Mouse (Mus musculus): ENCODE data around the gene Abca4. TPM values are rescaled to one million over a fixed set of nuclear protein-coding genes. Genes with fewer than 3 reads are reported as not detected.

The Abca4 gene
- 3.6 and 3.7 TPM in 2 replicates for polyA plus RNA-seq (2012; rRNA removed)

GRCm38 (mm10) chr3:122043799-122044547, at the start of gene Abca4:
Gene Abca4, plus strand, starts transcription at chr3:122044443.
- no peaks in the 10 kb centered on the region for H3K4me1 ChIP-seq (ENCODE audit: control insufficient read depth, insufficient read depth, low read length)
- no peak for TF ChIP-seq CTCF (IDR thresholded peaks at IDR 0.05; ENCODE audit: extremely low read depth, insufficient read depth, low read length)
- TF ChIP-seq POLR2A (IDR thresholded peaks at IDR 0.05; ENCODE audit: extremely low read depth, insufficient read depth, low read length): no peak
- no peak within 1 kb of the TSS for H3K4me3 ChIP-seq (ENCODE audit: insufficient read depth, low read length)
- H3K27ac ChIP-seq (ENCODE audit: insufficient read depth, low read length): no peak within 1 kb of the TSS

GRCm38 (mm10) chr3:121995125-121995524, 49.1 kb upstream of the Abca4 start:
- TF ChIP-seq CTCF (IDR thresholded peaks at IDR 0.05; ENCODE audit: extremely low read depth, insufficient read depth, low read length): no peak
- no peak for TF ChIP-seq POLR2A (IDR thresholded peaks at IDR 0.05; ENCODE audit: extremely low read depth, insufficient read depth, low read length)
- no peak overlapping the region for H3K4me3 ChIP-seq (ENCODE audit: insufficient read depth, low read length)

GRCm38 (mm10) chr3:121999934-122000333, 44.3 kb upstream of the Abca4 start:
- no peak for TF ChIP-seq POLR2A (IDR thresholded peaks at IDR 0.05; ENCODE audit: extremely low read depth, insufficient read depth, low read length)
- TF ChIP-seq CTCF (IDR thresholded peaks at IDR 0.05; ENCODE audit: extremely low read depth, insufficient read depth, low read length): no peak
- no peak overlapping the region for H3K4me3 ChIP-seq (ENCODE audit: insufficient read depth, low read length)

More at GRCm38 (mm10) chr3:121995125-121995524, 49.1 kb upstream of the Abca4 start:
- Histone ChIP-seq H3K4me1 (ENCODE audit: control insufficient read depth, insufficient read depth, low read length) (no peaks in the 10 kb centered on the region), H3K27ac (ENCODE audit: insufficient read depth, low read length) (no peak overlapping the region)

GRCm38 (mm10) chr3:122001568-122001967, 42.7 kb upstream of the Abca4 start:
- Histone ChIP-seq H3K4me1 (ENCODE audit: control insufficient read depth, insufficient read depth, low read length) (no peaks in the 10 kb centered on the region), H3K27ac (ENCODE audit: insufficient read depth, low read length) (no peak overlapping the region), H3K4me3 (ENCODE audit: insufficient read depth, low read length) (no peak overlapping the region)
- TF ChIP-seq CTCF (IDR thresholded peaks at IDR 0.05; ENCODE audit: extremely low read depth, insufficient read depth, low read length) (no peak), POLR2A (IDR thresholded peaks at IDR 0.05; ENCODE audit: extremely low read depth, insufficient read depth, low read length) (no peak)

More at GRCm38 (mm10) chr3:121999934-122000333, 44.3 kb upstream of the Abca4 start:
- Histone ChIP-seq H3K4me1 (ENCODE audit: control insufficient read depth, insufficient read depth, low read length) (no peaks in the 10 kb centered on the region), H3K27ac (ENCODE audit: insufficient read depth, low read length) (no peak overlapping the region)

- no peak overlapping the region for H3K27ac ChIP-seq (ENCODE audit: insufficient read depth, low read length)
- H3K4me1 ChIP-seq (ENCODE audit: control insufficient read depth, insufficient read depth, low read length): no peaks in the 10 kb centered on the region
- TF ChIP-seq POLR2A (IDR thresholded peaks at IDR 0.05; ENCODE audit: extremely low read depth, insufficient read depth, low read length): no peak
- no peak for TF ChIP-seq CTCF (IDR thresholded peaks at IDR 0.05; ENCODE audit: extremely low read depth, insufficient read depth, low read length)
- H3K4me3 ChIP-seq (ENCODE audit: insufficient read depth, low read length): no peak overlapping the region
Observed at GRCm38 (mm10) chr3:122009818-122010217, 34.4 kb upstream of the Abca4 start.

- H3K27ac ChIP-seq (ENCODE audit: insufficient read depth, low read length): no peak overlapping the region
- TF ChIP-seq POLR2A (IDR thresholded peaks at IDR 0.05; ENCODE audit: extremely low read depth, insufficient read depth, low read length) (no peak), CTCF (IDR thresholded peaks at IDR 0.05; ENCODE audit: extremely low read depth, insufficient read depth, low read length) (no peak)
- no peaks in the 10 kb centered on the region for H3K4me1 ChIP-seq (ENCODE audit: control insufficient read depth, insufficient read depth, low read length)
- H3K4me3 ChIP-seq (ENCODE audit: insufficient read depth, low read length): no peak overlapping the region
Observed at GRCm38 (mm10) chr3:122010292-122010691, 34.0 kb upstream of the Abca4 start.

- Histone ChIP-seq H3K4me1 (ENCODE audit: control insufficient read depth, insufficient read depth, low read length) (no peaks in the 10 kb centered on the region), H3K27ac (ENCODE audit: insufficient read depth, low read length) (no peak overlapping the region), H3K4me3 (ENCODE audit: insufficient read depth, low read length) (no peak overlapping the region)
- no peak for TF ChIP-seq POLR2A (IDR thresholded peaks at IDR 0.05; ENCODE audit: extremely low read depth, insufficient read depth, low read length)
- no peak for TF ChIP-seq CTCF (IDR thresholded peaks at IDR 0.05; ENCODE audit: extremely low read depth, insufficient read depth, low read length)
Observed at GRCm38 (mm10) chr3:122012464-122012863, 31.8 kb upstream of the Abca4 start.

- no peak overlapping the region for H3K4me3 ChIP-seq (ENCODE audit: insufficient read depth, low read length)
- H3K4me1 ChIP-seq (ENCODE audit: control insufficient read depth, insufficient read depth, low read length): no peaks in the 10 kb centered on the region
- H3K27ac ChIP-seq (ENCODE audit: insufficient read depth, low read length): no peak overlapping the region
- TF ChIP-seq CTCF (IDR thresholded peaks at IDR 0.05; ENCODE audit: extremely low read depth, insufficient read depth, low read length): no peak
Observed at GRCm38 (mm10) chr3:122018421-122018820, 25.8 kb upstream of the Abca4 start.

GRCm38 (mm10) chr3:122019159-122019558, 25.1 kb upstream of the Abca4 start:
- no peak overlapping the region for H3K4me3 ChIP-seq (ENCODE audit: insufficient read depth, low read length)
- no peak overlapping the region for H3K27ac ChIP-seq (ENCODE audit: insufficient read depth, low read length)
- no peaks in the 10 kb centered on the region for H3K4me1 ChIP-seq (ENCODE audit: control insufficient read depth, insufficient read depth, low read length)
- TF ChIP-seq POLR2A (IDR thresholded peaks at IDR 0.05; ENCODE audit: extremely low read depth, insufficient read depth, low read length) (no peak), CTCF (IDR thresholded peaks at IDR 0.05; ENCODE audit: extremely low read depth, insufficient read depth, low read length) (no peak)

GRCm38 (mm10) chr3:122021029-122021652, 23.1 kb upstream of the Abca4 start:
- H3K4me1 ChIP-seq (ENCODE audit: control insufficient read depth, insufficient read depth, low read length): no peaks in the 10 kb centered on the region
- TF ChIP-seq CTCF (IDR thresholded peaks at IDR 0.05; ENCODE audit: extremely low read depth, insufficient read depth, low read length): no peak
- H3K27ac ChIP-seq (ENCODE audit: insufficient read depth, low read length): no peak overlapping the region
- H3K4me3 ChIP-seq (ENCODE audit: insufficient read depth, low read length): no peak overlapping the region
